Mouse (Mus musculus) heart, adult 8-10 months (tissue): ENCODE data around the gene Fam57b. TPM values are rescaled to one million over a fixed set of nuclear protein-coding genes. Genes with fewer than 3 reads are reported as not detected.
"Not testable (repeated sequence)": the region's sequence is repeated elsewhere in the genome, so short reads cannot be mapped to it uniquely, and the experiment has no call there.

Experiments
- DNase-seq: peaks from one replicate; pipeline ENCODE4 v3.0.0; 2022; ENCODE audit warnings: low spot score
- total RNA-seq, 4 experiments: library from RNA; stranded (reverse); gene quantifications; 2 replicates each; pipeline ENCODE4 v1.2.4; 2022

Fam57b gene
- total RNA-seq, 4 experiments from 2014 or later, result 6.9 to 10.1 (median 8.0) TPM

DNA sequence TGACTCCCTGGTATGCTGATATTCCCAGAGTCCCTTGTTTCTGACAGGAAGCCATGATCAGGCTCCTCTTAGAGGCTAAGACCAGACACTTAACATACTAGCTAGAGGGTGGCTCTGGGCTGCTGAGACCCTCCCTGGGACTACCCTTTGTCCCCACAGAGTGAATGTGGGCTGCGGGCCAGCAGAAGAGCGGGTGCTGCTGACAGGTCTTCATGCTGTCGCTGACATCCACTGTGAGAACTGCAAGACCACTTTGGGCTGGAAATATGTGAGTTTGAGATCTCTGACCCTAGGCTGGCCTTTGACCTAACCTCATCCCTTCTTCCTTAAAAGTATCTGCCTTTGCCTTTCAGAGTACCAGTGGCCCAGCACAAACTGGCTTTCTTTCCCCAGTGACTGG, 19.3 kb upstream of the Fam57b start:
- DNase-seq, result no peak

DNA sequence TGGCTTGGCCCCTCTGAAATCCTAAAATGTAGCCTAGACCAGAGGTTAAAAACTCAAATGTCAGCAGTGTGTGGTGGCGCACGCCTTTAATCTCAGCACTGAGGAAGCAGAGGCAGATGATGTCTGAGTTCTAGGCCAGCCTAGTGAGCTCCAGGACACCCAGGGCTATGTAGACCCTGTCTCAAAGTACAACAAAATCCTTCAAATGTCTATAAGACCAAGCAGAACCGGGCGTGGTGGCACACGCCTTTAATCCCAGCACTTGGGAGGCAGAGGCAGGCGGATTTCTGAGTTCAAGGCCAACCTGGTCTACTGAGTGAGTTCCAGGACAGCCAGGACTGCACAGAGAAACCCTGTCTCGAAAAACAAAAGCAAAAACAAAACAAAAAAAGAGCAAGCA, 18.4 kb upstream of the Fam57b start:
- DNase-seq, result not testable (repeated sequence)

GRCm38 (mm10) chr7:126779983-126780970, 17.2 kb upstream of the Fam57b start:
- peak; percentile 79 for DNase-seq

- no peak for DNase-seq
Observed at GRCm38 (mm10) chr7:126780971-126781635, 16.4 kb upstream of the Fam57b start, which contains the start of gene Tbx6. Tbx6 (plus strand) TSS chr7:126781483.

GRCm38 (mm10) chr7:126781661-126782370, 15.7 kb upstream of the Fam57b start:
- DNase-seq, result no peak

DNA sequence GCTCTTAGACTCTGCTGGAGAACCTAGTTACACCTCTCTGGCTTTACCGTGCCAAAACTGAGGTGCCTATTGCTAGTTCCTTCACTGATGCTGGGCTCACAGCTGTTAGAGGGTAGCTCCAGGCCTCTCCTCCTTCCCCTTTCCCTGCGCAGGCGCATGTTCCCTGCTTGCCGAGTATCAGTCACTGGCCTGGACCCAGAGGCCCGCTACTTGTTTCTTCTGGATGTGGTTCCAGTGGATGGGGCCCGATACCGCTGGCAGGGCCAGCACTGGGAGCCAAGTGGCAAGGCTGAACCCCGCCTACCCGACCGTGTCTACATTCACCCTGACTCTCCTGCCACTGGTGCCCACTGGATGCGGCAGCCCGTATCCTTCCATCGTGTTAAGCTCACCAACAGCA, 14.8 kb upstream of the Fam57b start:
- DNase-seq, result no peak

GRCm38 (mm10) chr7:126784469-126784868, 13.0 kb upstream of the Fam57b start:
- DNase-seq, result no peak

DNA sequence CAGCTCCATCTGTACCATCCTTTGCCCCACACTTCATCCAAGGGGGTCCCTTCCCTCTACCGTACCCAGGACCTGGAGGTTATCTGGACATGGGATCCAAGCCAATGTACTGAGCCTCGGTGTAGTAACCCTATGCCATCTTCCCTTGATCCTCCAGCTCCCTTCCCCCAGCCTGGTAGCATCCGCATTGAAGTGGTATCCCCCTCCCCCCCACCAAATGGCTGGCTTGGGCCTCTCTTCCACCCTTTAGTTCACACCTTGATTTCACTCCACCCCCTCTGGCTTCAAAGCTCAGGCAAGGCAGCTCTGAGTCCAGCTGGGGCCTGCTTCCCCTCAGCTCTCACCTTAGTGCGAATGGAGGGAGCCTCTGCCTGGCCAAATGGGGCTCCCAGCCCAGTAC, 12.4 kb upstream of the Fam57b start:
- DNase-seq, result no peak

DNA sequence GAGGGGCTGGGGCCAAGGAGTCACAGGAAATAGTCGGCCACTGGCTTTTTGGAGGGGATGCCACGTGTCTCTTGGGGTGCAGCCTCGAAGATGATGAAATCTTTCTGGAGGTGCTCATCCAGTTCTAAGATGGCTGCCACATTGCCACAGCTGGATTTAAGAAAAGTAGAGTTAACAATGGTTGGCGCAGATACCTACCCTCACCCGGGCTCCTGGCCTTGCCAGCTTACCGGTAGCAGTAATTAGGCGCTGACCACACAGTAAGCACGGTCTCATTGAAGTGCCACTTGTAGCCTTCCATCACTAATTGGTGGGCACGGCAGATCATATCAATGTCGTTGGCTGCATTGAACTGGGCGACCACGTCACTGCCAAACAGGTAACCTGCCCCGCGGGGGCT, 11.3 kb upstream of the Fam57b start:
- no peak for DNase-seq

DNA sequence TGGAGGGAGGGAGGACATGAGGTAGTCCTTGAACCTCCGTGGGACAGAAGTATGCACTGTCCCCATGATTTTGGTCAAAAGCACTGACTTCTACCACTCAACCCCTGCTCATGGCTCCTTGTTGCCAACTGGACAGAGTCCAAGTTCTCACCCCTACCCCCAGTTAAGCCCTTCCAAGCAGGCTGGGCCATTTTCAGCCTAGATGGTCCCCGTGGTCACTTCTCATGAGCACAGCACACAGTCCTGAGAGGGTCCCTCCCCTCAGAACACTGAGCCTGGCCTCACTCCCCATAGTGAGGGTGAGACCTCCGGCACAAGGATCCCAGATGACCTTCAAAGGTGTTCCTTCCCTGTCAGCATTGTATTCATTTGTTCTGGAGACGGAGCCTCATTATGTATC, 8.3 kb upstream of the Fam57b start:
- no peak for DNase-seq

- peak; percentile 96 for DNase-seq
Observed at GRCm38 (mm10) chr7:126791851-126792720, 5.4 kb upstream of the Fam57b start, which contains the start of gene Ppp4c. Ppp4c (minus strand) TSS chr7:126792496.

DNA sequence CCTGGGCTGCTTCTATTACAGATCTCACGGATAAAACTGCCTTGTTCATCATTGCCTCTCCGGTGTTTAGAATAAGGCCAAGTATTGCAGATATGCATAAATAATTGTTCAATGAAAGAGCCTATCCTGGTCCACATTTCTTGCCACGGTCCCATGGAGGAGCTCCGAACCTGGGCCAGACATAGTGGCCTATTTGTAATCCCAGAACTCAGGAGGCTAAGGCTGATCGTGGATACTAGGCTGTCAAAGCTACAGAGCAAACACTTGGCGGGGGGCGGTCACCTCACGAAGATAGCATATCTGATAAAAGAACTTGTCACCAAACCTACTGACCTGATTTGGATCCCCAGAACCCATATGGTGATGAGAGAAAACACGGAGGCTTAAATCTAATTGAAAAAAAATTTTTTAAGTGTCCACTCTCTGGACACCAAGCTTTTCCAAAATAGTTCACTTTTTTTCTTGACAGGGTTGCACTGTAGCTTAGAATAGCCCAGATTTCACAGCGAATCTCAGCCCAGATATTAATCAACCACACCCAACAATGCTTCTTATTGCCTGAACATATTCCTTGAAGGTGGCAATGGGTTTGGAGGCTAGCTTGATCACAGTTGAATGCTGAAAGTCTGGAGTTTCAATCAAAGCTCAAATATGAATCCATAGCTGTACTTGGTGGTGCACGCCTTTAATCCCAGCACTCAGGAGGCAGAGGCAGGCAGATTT, 4.6 kb upstream of the Fam57b start:
- no peak for DNase-seq

- no peak for DNase-seq
Observed at GRCm38 (mm10) chr7:126793456-126794270, 3.8 kb upstream of the Fam57b start.

GRCm38 (mm10) chr7:126794271-126794605, 3.2 kb upstream of the Fam57b start:
- no peak for DNase-seq

- DNase-seq, result no peak
Observed at GRCm38 (mm10) chr7:126795387-126796317, 1.8 kb upstream of the Fam57b start.

GRCm38 (mm10) chr7:126796350-126796932, 1.0 kb upstream of the Fam57b start:
- no peak for DNase-seq

- DNase-seq, result no peak
Observed at GRCm38 (mm10) chr7:126798127-126799049, 920 bp downstream of the Fam57b start.
